Comparison of ENCODE assay signal across 8 mouse cellular contexts in genomic region chr7:25132318-25132960, GRCm38 (mm10). TPM values are rescaled to one million over a fixed set of nuclear protein-coding genes. Genes with fewer than 3 reads are reported as not detected.
DNase-seq lines count a peak whose midpoint lies in the region; ATAC-seq lines count a peak whose summit lies in the region.

No protein-coding gene starts in this region.

- no peak overlapping the region for H3K9ac ChIP-seq in heart, embryonic 12.5 days
- H3K9ac ChIP-seq in liver, embryonic 12.5 days = no peak overlapping the region
- peak overlapping the region; percentile 22; the same call in 1 of the 2 replicates for H3K9ac ChIP-seq in neural tube, embryonic 13.5 days

- WGBS in heart, embryonic 12.5 days = 10% methylated on average over 25 of the region's 25 CpGs
- 5% methylated on average over 25 of the region's 25 CpGs for WGBS in liver, embryonic 12.5 days (ENCODE audit: insufficient replicate concordance)
- 8% methylated on average over 25 of the region's 25 CpGs for WGBS in neural tube, embryonic 13.5 days

- H3K27me3 ChIP-seq in heart, embryonic 12.5 days (replicated peaks) = peaks cover 78% of the 10 kb centered on the region
- peaks cover 80% of the 10 kb centered on the region for H3K27me3 ChIP-seq in liver, embryonic 12.5 days (replicated peaks)
- peaks cover 27% of the 10 kb centered on the region for H3K27me3 ChIP-seq in neural tube, embryonic 13.5 days

- H3K36me3 ChIP-seq in heart, embryonic 12.5 days = no peaks in the 10 kb centered on the region
- no peaks in the 10 kb centered on the region for H3K36me3 ChIP-seq in liver, embryonic 12.5 days
- peaks cover 6% of the 10 kb centered on the region; the same call in 1 of the 2 replicates for H3K36me3 ChIP-seq in neural tube, embryonic 13.5 days

- H3K4me1 ChIP-seq in heart, embryonic 12.5 days (replicated peaks) = 0 out of 2 replicates have a peak, but pooled peaks cover 4% of the 10 kb centered on the region
- H3K4me1 ChIP-seq in liver, embryonic 12.5 days = peaks cover 31% of the 10 kb centered on the region
- peaks cover 36% of the 10 kb centered on the region for H3K4me1 ChIP-seq in neural tube, embryonic 13.5 days (replicated peaks)

- ATAC-seq in heart, embryonic 12.5 days (ENCODE audit: insufficient number of reproducible peaks, low FRiP score) = no peak
- no peak for ATAC-seq in liver, embryonic 12.5 days
- 0 out of 2 replicates have a peak, but pooled peaks have one; percentile 12 for ATAC-seq in neural tube, embryonic 13.5 days (ENCODE audit: low read depth)

- DNase-seq in layer of hippocampus, adult 9-11 months = peak; percentile 46
- DNase-seq in layer of hippocampus, postnatal 36 days = no peak
- no peak for DNase-seq in cerebellum, adult 11 months
- no peak for DNase-seq in layer of hippocampus, adult 8-10 months (ENCODE audit: low spot score in 2 of 2)
- DNase-seq in adrenal gland, postnatal 4 days (ENCODE audit: low spot score in 2 of 2) = no peak

- H3K4me2 ChIP-seq in heart, embryonic 12.5 days = peak overlapping the region; percentile 39
- peak overlapping the region; percentile 64 for H3K4me2 ChIP-seq in liver, embryonic 12.5 days
- H3K4me2 ChIP-seq in neural tube, embryonic 13.5 days = 0 out of 2 replicates have a peak overlapping the region, but pooled peaks have one; percentile 3

- H3K9me3 ChIP-seq in heart, embryonic 12.5 days (replicated peaks) = peaks cover 8% of the 10 kb centered on the region
- peaks cover 6% of the 10 kb centered on the region for H3K9me3 ChIP-seq in liver, embryonic 12.5 days (replicated peaks)
- H3K9me3 ChIP-seq in neural tube, embryonic 13.5 days = no peaks in the 10 kb centered on the region

- H3K27ac ChIP-seq in heart, embryonic 12.5 days (ENCODE audit: poor library complexity, severe bottlenecking) = no peak overlapping the region
- no peak overlapping the region for H3K27ac ChIP-seq in liver, embryonic 12.5 days
- no peak overlapping the region for H3K27ac ChIP-seq in neural tube, embryonic 13.5 days (replicated peaks)

- no peak overlapping the region for H3K4me3 ChIP-seq in heart, embryonic 12.5 days
- peak overlapping the region; percentile 39 for H3K4me3 ChIP-seq in liver, embryonic 12.5 days
- H3K4me3 ChIP-seq in neural tube, embryonic 13.5 days = no peak overlapping the region

RNA-seq across cellular contexts. Expression of gene Pou2f2, which starts 47.1 kb away (rescaled TPM):
- total RNA-seq in layer of hippocampus, postnatal 36 days (2021) = 1 to 10 TPM; 9.4 to 9.6 TPM
- polyA plus RNA-seq in heart, embryonic 12.5 days (2016; fragmentation: Nextera tagmentation; extraction: Ambion mirVana) = 0.54 and 0.81 TPM in 2 replicates
- 1.9 TPM in 2 replicates for polyA plus RNA-seq in liver, embryonic 12.5 days (2016; fragmentation: Nextera tagmentation; extraction: Ambion mirVana)
- 28.0 and 29.4 TPM in 2 replicates for polyA plus RNA-seq in neural tube, embryonic 13.5 days (2015; fragmentation: Nextera tagmentation; extraction: Ambion mirVana)
- total RNA-seq in layer of hippocampus, adult 8-10 months (2022) = 10 to 100 TPM in 3 of 4 experiments, 1 to 10 TPM in 1; 8.9 to 14.3 (median 11.7) TPM
- 1 to 10 TPM; 3.7 to 4.1 TPM for total RNA-seq in adrenal gland, postnatal 4 days (2021)

Comparison
In these comparisons a context has a peak if more than half of its experiments do, and no peak if none do; other contexts are left out.
1. H3K4me2 ChIP-seq: peak in every context shown above with its lines; median percentile 64 in liver, embryonic 12.5 days; 39 in heart, embryonic 12.5 days; 3 in neural tube, embryonic 13.5 days.